Mouse (Mus musculus) liver, adult 10 weeks (tissue): ENCODE data around the gene Dnah5. TPM values are rescaled to one million over a fixed set of nuclear protein-coding genes. Genes with fewer than 3 reads are reported as not detected.

ENCODE experiments used
- polyA plus RNA-seq: library from polyadenylated mRNA; stranded (reverse); fragments of 350-450 nt; fragmentation: Illumina TruSeq; extraction: RNeasy Lipid Tissue Mini Kit (QIAGEN cat#74804); gene quantifications from one replicate; pipeline ENCODE4 v1.2.3, GENCODE M21; 2014; ENCODE audit warnings: low read depth, low replicate concordance

Dnah5 gene
- polyA plus RNA-seq = 0.08 TPM

DNA sequence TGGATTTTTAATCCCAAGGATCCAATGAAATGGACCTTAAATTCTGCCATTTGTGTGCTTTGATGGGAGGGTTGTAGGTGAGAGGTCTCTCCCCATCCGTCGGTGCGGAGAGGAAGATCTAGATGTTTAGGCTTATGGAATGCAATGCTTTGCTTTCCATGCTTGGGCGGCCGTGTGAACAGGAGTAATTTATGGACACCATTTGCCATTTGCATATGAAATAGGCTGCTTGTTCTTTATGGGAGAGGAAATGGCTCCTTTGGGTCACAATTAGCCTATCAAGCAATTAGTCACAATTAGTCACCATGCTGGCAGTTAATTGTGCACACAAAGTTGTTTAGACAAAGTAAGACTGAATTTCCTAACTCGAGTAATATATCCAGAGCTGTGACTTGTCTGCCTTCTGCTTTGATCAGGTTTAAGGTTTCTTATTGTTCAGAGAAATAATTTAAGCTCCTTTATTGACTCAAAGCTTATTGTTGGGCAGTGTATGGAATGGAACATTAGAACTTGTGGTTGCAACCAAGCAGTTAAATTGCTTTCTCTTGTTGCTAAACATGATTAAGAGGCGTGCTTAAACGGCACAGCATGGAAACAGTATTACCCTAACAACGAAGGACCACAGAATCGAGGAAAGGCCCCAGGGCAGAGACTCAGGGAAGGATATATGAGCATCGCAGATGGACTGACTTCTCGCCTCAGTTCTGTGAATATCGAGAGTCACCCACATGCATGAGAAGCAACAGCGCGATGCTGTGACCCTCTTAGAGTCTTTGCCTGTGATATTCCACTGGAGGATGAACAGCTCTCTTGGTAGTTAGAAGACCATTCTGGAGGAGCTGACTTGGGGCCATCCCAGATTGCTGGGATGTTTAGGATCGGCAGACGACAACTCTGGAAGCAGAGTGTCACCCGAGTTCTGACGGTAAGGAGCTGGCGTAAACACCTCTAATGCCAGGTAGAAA is at the start of gene Dnah5:
Gene Dnah5, plus strand, starts transcription at position 642 of the 965 bp plus-strand sequence.

Other genes starting within 250 kb of the Dnah5 start
- 7.0 TPM for gene Trio, start 177.9 kb upstream of the Dnah5 start, polyA plus RNA-seq